Mouse (Mus musculus) granulocyte monocyte progenitor cell, adult 5-6 weeks (primary cell): ENCODE results near the gene Fbxl21. TPM values are rescaled to one million over a fixed set of nuclear protein-coding genes. Genes with fewer than 3 reads are reported as not detected.

Source experiments
- ATAC-seq: replicated peaks from 2 replicates; pipeline ENCODE4 v1.8.0; 2016; ENCODE audit warnings: mild to moderate bottlenecking, moderate TSS enrichment, inconsistent platforms; ENCODE audit not compliant: poor library complexity, severe bottlenecking
- total RNA-seq, 2 experiments: library from RNA; stranded (forward) in 1 of 2; stranded (reverse) in 1 of 2; fragments of 200-712, 200-1000 nt in 1 of 2; fragments of >200 nt in 1 of 2; fragmentation: Nextera tagmentation in 1 of 2; gene quantifications; 2 replicates each; pipeline ENCODE4 v1.2.3; 2014 to 2017

Gene Fbxl21
- total RNA-seq, 2 experiments from 2014 or later = 0.57 to 1.3 TPM

GRCm38 (mm10) chr13:56575701-56576321 lies 53.5 kb downstream of the Fbxl21 start:
- ATAC-seq = peak; percentile 94

DNA sequence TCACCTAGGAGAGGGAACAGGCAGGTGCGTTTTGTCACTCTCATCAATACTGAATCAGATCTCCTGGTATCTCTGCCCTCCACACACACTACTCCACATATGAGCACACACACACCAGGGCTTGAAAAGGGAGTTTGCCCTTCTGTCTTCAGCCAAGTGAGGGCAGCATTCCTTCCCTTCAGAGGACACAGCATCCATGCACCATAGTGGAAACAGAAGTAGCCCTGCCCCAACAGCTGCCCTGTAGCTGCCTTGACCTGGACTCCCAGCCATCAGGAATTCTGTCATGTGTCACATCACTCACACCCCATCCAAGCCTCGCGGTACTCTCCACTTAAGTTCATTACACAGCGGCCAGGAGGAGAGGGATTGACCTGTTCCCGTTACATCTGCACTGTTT lies 55.8 kb downstream of the Fbxl21 start:
- no peak for ATAC-seq

- ATAC-seq = no peak
These were observed 58.2 kb downstream of the Fbxl21 start for GRCm38 (mm10) chr13:56580450-56580849.

- ATAC-seq = 0 out of 2 replicates have a peak, but pooled peaks have one; percentile 17
These were observed 59.2 kb downstream of the Fbxl21 start for GRCm38 (mm10) chr13:56581512-56581911.

DNA sequence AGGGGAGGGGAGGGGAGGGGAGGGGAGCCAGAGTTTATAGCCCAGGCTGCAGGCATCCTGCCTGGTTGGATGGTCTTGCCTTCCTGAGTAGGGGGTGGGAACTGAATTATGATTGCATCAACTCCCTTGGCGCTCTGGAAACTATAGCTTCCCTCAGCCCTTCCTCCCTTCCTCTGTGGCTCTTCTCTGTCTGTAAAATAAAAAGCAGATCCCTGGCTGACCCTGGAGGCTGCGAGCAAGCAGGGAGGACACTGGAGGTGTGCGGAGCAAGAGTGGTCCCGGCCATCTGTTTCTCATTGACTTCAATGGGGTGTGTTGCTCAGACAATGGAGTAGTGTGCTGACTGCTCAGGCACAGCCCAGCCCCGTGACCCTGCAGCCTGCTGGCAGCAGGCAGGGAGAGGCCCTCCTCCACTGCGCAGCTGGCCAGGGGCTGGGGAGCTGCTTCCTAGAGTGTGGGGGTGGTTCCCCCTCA lies 59.7 kb downstream of the Fbxl21 start:
- peak; percentile 77 for ATAC-seq

GRCm38 (mm10) chr13:56582720-56583119 lies 60.4 kb downstream of the Fbxl21 start:
- ATAC-seq = no peak

DNA sequence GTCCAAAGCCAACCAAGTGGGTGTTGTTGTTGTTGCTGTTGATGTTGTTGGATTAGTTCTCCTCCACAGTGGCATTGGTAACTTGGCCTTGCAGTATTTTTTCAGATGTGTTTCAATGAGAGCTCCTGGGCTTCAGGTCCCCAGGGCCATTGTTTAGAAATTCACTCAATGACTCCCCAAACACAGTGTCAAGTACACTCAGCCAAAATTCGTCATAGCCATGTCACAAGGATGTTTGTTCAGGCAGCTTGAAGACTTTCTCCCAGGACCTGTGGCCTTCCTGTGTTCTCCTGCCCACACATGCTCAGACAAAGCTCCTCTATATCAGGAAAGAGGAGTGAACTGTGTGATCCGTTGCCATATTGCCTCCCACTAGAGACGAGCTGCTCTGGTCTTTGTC lies 63.8 kb downstream of the Fbxl21 start:
- ATAC-seq = no peak

Other genes starting within 250 kb of the Fbxl21 start
- 0.85 TPM in 1 of 2 replicates, not detected in the other for gene Cxcl14, start 225.9 kb upstream of the Fbxl21 start, total RNA-seq (2014; fragmentation: Nextera tagmentation)
- gene Cxcl14, start 225.9 kb upstream of the Fbxl21 start, total RNA-seq (2017) = not detected in 2 replicates
- not detected in 2 replicates for gene Gm3045, start 95.9 kb upstream of the Fbxl21 start, total RNA-seq (2014; fragmentation: Nextera tagmentation)
- gene Gm3045, start 95.9 kb upstream of the Fbxl21 start, total RNA-seq (2017) = not detected in 2 replicates
- not detected in 2 replicates for gene Slc25a48, start 84.1 kb upstream of the Fbxl21 start, total RNA-seq (2014; fragmentation: Nextera tagmentation)
- not detected in 2 replicates for gene Slc25a48, start 84.1 kb upstream of the Fbxl21 start, total RNA-seq (2017)
- not detected in 2 replicates for gene Il9, start 40.2 kb upstream of the Fbxl21 start, total RNA-seq (2014; fragmentation: Nextera tagmentation)
- gene Il9, start 40.2 kb upstream of the Fbxl21 start, total RNA-seq (2017) = not detected in 2 replicates
- gene Lect2, start 26.0 kb downstream of the Fbxl21 start, total RNA-seq (2014; fragmentation: Nextera tagmentation) = not detected in 2 replicates
- not detected in 2 replicates for gene Lect2, start 26.0 kb downstream of the Fbxl21 start, total RNA-seq (2017)
- 10.1 and 15.3 TPM in 2 replicates for gene Tgfbi, start 87.1 kb downstream of the Fbxl21 start, total RNA-seq (2014; fragmentation: Nextera tagmentation)
- gene Tgfbi, start 87.1 kb downstream of the Fbxl21 start, total RNA-seq (2017) = 15.6 and 21.7 TPM in 2 replicates
- gene Smad5, start 180.5 kb downstream of the Fbxl21 start, total RNA-seq (2014; fragmentation: Nextera tagmentation) = 45.7 and 52.0 TPM in 2 replicates
- 27.1 and 28.1 TPM in 2 replicates for gene Smad5, start 180.5 kb downstream of the Fbxl21 start, total RNA-seq (2017)
- gene Gm45623, start 231.4 kb downstream of the Fbxl21 start, total RNA-seq (2014; fragmentation: Nextera tagmentation) = not detected in 2 replicates
- not detected in 2 replicates for gene Gm45623, start 231.4 kb downstream of the Fbxl21 start, total RNA-seq (2017)